Mouse (Mus musculus) layer of hippocampus, adult 2 months (tissue): Measurements from ENCODE around the gene Carhsp1. TPM values are rescaled to one million over a fixed set of nuclear protein-coding genes. Genes with fewer than 3 reads are reported as not detected.

ENCODE experiments used
- DNase-seq, 2 experiments: peaks; one replicate each; pipeline ENCODE4 v3.0.0; 2022; ENCODE audit warnings: low spot score in 2 of 2
- H3K27ac ChIP-seq: fragments of 200-600 bp; 2 replicates; pipeline ENCODE4 v1.8.1; 2022
- H3K4me3 ChIP-seq: fragments of 200-600 bp; 2 replicates; pipeline ENCODE4 v1.8.1; 2022; ENCODE audit warnings: mild to moderate bottlenecking
- CTCF ChIP-seq: fragments of 200-600 bp; conservative IDR thresholded peaks from 2 replicates; pipeline ENCODE4 v1.8.1; 2022; ENCODE audit warnings: antibody characterized with exemption, mild to moderate bottlenecking, moderate library complexity
- total RNA-seq, 2 experiments: library from RNA; stranded (reverse); gene quantifications; 2 replicates each; pipeline ENCODE4 v1.2.3; 2021

The Carhsp1 gene
- total RNA-seq, 2 experiments from 2014 or later, result 22.1 to 22.4 TPM

- TF ChIP-seq CTCF, result no peak
- no peak for DNase-seq
- Histone ChIP-seq H3K27ac (peak overlapping the region; percentile 81; the same call in 1 of the 2 replicates), H3K4me3 (peak overlapping the region; percentile 55)
Measured at GRCm38 (mm10) chr16:8670041-8671035, 1.6 kb downstream of the Carhsp1 start.

- no peak for TF ChIP-seq CTCF
- peak overlapping the region; percentile 22; the same call in 1 of the 2 replicates for H3K4me3 ChIP-seq
- H3K27ac ChIP-seq, result peak overlapping the region; percentile 59; the same call in 1 of the 2 replicates
- DNase-seq, result no peak
Measured at GRCm38 (mm10) chr16:8669432-8669831, 2.5 kb downstream of the Carhsp1 start.

GRCm38 (mm10) chr16:8668386-8668785 is 3.6 kb downstream of the Carhsp1 start:
- peak overlapping the region; percentile 59; the same call in 1 of the 2 replicates for H3K27ac ChIP-seq
- no peak overlapping the region for H3K4me3 ChIP-seq
- no peak for TF ChIP-seq CTCF
- no peak for DNase-seq

GRCm38 (mm10) chr16:8667814-8668213 is 4.1 kb downstream of the Carhsp1 start:
- DNase-seq, result no peak
- TF ChIP-seq CTCF, result no peak
- H3K27ac ChIP-seq, result no peak overlapping the region
- H3K4me3 ChIP-seq, result no peak overlapping the region

- no peak overlapping the region for H3K27ac ChIP-seq
- TF ChIP-seq CTCF, result no peak
Measured at GRCm38 (mm10) chr16:8667261-8667660, 4.7 kb downstream of the Carhsp1 start.

GRCm38 (mm10) chr16:8666452-8666851 is 5.5 kb downstream of the Carhsp1 start:
- Histone ChIP-seq H3K27ac (0 out of 2 replicates have a peak overlapping the region, but pooled peaks have one; percentile 18), H3K4me3 (no peak overlapping the region)
- DNase-seq, result no peak
- TF ChIP-seq CTCF, result no peak

More at GRCm38 (mm10) chr16:8667261-8667660, 4.7 kb downstream of the Carhsp1 start:
- no peak for DNase-seq
- H3K4me3 ChIP-seq, result no peak overlapping the region

GRCm38 (mm10) chr16:8665367-8665766 is 6.6 kb downstream of the Carhsp1 start:
- DNase-seq, result no peak
- no peak for TF ChIP-seq CTCF
- no peak overlapping the region for H3K27ac ChIP-seq

GRCm38 (mm10) chr16:8663606-8664539 is 8.1 kb downstream of the Carhsp1 start:
- H3K4me3 ChIP-seq, result no peak overlapping the region
- peak overlapping the region; percentile 33; the same call in 1 of the 2 replicates for H3K27ac ChIP-seq
- peak in 1 of 2 experiments; percentile 46 for DNase-seq
- TF ChIP-seq CTCF, result no peak

More at GRCm38 (mm10) chr16:8665367-8665766, 6.6 kb downstream of the Carhsp1 start:
- H3K4me3 ChIP-seq, result no peak overlapping the region

GRCm38 (mm10) chr16:8663022-8663421 is 8.9 kb downstream of the Carhsp1 start:
- Histone ChIP-seq H3K4me3 (no peak overlapping the region), H3K27ac (peak overlapping the region; percentile 33; the same call in 1 of the 2 replicates)
- DNase-seq, result no peak
- no peak for TF ChIP-seq CTCF

GRCm38 (mm10) chr16:8658764-8659163 is 13.2 kb downstream of the Carhsp1 start:
- Histone ChIP-seq H3K27ac (no peak overlapping the region), H3K4me3 (no peak overlapping the region)
- DNase-seq, result no peak
- TF ChIP-seq CTCF, result no peak

GRCm38 (mm10) chr16:8658349-8658748 is 13.6 kb downstream of the Carhsp1 start:
- Histone ChIP-seq H3K27ac (no peak overlapping the region), H3K4me3 (no peak overlapping the region)
- no peak for TF ChIP-seq CTCF
- DNase-seq, result no peak

GRCm38 (mm10) chr16:8656256-8656655 is 15.7 kb downstream of the Carhsp1 start:
- no peak overlapping the region for H3K27ac ChIP-seq
- DNase-seq, result no peak
- no peak; the same call in none of the 2 replicates for TF ChIP-seq CTCF
- no peak overlapping the region for H3K4me3 ChIP-seq
